Mouse (Mus musculus): ENCODE measurements around the gene Tapt1.

Tapt1 gene

DNA sequence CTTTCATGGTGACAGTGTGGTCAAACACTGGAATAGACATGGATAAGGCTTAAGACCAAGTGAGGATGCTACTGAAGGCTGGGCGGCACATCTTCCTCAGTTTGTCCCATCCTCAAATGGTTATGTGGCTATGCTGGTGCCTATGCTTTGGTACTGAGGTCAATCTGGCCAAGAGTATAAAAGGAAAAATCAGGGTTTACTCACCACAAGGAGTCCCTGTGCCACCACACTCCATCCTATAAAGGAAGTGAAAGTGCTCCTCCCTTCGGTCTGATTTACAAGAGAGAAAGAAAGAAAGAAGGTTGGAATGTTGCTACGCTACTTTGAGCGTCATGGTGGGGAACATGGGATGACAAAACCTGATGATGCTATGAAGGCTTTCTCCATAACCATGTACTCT is 27.3 kb downstream of the Tapt1 start:
- no peak for DNase-seq (ENCODE audit: low spot score in 2 of 2)

DNA sequence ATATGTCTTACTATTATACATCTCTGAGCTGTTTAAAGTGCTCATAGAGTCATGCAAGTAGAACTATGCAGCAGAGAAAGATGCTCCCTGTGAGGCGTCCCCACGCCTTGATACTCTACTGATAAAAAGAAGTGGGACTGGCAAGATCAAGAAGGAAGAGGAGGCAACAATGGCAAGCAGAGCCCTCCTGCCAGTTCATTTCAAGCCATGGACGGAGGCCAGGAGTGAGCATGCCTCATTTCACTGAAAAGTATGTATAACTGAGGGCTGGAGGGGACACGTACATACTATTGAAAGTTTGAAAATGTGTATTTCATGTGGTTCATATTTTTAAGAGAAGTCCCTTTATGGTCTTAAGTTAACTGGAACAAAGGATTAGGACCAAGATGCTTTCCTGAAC is 28.0 kb downstream of the Tapt1 start:
- DNase-seq (ENCODE audit: low spot score in 2 of 2) = no peak

DNA sequence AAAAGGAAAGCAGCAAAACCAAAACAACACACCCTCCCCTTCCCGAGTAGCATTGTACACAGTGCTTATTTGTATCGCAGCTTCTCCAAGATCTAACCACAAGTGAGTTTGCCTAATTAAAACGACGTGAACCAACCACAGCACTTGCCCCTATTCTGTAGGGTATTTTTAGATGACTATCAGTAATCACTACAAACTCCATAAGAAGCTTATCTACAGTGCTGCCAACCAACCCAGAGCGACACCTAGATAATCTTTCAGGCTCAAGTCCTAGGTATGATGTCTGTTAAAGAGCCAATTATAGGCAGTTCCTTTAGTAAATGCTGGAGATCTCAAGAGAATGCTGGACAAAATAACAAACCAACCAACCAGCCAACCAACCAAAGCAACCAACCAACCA is 28.6 kb downstream of the Tapt1 start:
- DNase-seq (ENCODE audit: low spot score in 2 of 2) = no peak

DNA sequence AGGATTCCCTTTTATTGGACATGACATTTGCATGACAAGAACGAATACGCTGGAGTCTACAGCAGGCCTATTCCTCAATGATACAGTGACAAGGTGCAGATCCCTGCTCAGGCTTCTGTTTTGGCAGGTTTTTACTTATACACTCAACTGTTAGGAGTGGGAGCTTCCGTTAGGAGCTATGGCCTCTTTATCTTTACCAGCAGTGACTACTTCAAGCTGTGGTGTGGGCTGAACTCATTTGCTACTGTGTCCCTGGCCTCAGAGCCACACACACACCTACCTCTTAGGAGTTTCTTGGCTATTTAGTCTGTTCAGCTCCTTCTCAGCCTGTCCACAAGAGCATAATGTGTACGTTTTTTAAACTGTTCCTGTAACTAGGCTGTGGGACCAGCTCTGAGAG is 30.3 kb downstream of the Tapt1 start:
- DNase-seq (ENCODE audit: low spot score in 2 of 2) = no peak

DNA sequence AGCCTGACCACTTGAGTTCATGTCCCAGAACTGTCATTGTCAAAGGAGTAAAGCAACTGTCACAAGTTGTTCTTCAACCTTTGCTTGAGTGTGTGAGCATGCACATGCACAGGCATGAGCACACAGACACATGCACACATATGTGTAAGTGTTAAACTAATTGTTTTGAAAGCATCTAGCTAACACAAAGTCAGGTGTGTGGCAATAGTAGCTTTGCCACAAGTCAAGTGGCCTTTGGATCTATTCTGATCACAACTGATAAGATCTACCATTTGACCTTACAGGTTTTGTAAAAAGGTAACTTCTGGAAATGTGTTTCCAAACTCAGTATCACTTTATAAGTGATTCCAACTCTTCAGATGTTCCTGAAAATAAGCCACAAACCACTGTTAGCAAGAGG is 39.1 kb downstream of the Tapt1 start:
- no peak for DNase-seq (ENCODE audit: low spot score in 2 of 2)

DNA sequence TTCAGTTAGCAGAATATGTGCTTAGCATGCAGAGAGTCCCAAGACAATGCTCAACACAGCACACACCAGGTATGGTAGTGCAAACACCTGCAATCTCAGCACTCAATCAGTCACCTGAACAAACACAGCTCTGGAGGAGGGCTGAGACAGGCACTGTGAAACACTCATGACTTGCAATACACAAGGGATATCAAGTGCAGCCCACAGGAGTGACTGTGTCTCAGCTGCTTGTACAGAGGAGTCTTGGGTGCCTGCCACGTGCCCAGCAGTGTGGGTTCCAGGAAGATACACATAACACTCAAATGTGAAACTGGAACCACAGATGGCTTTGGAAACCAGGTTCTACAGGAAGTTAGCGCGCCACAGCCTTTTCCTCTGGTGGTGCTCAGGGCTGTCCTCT is 44.8 kb downstream of the Tapt1 start:
- DNase-seq (ENCODE audit: low spot score in 2 of 2) = no peak

DNA sequence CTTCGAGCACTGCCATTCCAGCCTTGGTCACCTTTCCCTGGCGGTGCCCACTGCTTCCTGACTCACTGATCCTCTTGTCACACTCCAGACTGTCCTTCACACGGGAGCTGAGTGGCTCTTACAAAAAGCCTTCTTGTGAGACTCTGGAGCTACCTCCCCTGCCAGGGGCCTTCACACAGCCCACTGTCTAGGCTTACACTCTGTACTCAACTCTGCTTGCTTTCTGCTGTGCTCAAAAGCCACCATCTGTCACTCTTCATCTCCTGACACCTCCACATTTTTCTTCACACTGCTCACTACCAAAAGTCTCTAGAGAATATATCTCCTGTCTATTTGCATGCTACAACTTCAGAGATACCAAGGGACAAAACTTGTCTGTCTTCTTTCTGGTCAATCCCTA is 46.0 kb downstream of the Tapt1 start:
- no peak for DNase-seq (ENCODE audit: low spot score in 2 of 2)

DNA sequence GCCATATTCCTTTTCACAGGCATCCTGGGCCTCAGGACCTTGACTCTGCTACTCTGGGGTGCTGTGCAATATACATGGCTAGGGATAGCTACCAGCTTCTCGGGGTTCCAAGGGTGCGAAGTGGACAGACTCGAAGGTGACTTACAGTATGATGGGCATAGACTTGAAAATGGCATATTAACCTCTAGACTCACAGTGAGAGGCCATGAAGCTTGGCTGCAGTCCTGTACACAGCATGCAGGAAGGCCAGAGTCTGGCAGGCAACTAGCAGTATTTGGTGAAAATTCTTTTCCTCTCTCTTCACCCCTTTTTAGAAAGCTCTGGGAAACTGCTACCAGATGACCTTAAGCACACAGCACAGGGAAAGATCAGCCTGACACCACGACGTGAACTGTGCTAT is 52.4 kb downstream of the Tapt1 start:
- DNase-seq (ENCODE audit: low spot score in 2 of 2) = no peak

DNA sequence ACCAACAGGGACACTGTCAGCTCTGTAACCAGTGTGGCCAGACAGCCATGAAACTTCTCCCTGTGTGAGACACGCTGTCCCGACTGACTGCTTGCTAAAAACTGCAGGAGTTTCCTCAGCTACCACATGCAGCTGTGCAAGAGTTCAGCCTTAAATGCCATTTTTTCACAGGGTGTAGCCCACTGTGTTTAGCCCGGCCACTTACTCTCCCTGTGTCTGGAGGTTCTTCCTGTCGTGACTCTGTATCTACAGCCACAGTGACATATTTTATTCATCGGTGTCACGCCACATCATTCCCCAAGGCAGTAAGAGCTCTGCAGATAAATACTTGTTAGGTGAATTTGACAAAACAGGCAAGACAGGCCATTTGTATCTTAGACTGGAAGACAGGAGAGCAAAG is 59.6 kb downstream of the Tapt1 start:
- no peak for DNase-seq (ENCODE audit: low spot score in 2 of 2)

DNA sequence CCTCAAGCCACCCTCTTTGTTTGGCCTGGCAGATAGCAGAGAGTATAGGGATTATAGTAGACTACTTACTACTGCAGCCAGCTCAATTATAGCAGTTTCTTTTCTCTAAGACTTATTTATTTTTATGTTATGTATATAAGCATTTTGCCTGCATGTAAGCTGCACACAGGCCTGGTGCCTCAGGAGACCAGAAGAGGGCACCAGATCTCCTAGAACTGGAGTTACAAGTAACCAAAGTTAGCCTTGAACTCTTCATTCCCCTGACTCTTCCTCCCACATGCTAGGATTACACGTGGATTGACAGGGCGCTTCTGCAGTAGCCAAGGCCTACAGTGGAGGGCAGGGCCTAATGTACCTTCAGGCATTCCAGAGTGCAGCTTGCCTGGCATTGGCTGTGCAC is 60.6 kb downstream of the Tapt1 start:
- DNase-seq (ENCODE audit: low spot score in 2 of 2) = no peak

DNA sequence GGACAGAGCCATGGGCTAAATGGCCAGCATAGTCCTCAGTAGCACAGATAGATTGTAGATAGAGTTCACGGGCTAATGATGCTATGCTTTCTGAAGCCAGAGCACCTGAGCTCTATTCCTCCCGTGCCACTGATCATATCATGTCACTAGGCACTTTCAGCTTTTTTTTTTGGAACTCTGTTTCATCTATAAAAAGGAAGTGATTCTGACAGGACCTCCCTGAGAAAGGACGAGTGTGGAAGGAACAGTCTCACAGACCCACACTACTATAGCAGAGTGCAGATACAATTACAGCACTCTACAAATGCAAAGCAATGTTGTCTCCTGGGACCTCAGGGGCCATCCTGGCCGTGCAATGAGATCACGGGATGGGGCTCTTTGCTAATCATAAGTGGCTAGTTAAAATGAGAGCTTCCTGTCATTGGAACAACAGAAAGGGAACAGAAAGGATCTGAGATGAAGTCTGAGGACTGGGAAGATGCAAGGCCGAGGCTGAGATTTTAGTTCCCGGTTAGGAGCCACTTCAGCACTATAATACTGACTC is 62.1 kb downstream of the Tapt1 start:
- no peak for DNase-seq (ENCODE audit: low spot score in 2 of 2)

DNA sequence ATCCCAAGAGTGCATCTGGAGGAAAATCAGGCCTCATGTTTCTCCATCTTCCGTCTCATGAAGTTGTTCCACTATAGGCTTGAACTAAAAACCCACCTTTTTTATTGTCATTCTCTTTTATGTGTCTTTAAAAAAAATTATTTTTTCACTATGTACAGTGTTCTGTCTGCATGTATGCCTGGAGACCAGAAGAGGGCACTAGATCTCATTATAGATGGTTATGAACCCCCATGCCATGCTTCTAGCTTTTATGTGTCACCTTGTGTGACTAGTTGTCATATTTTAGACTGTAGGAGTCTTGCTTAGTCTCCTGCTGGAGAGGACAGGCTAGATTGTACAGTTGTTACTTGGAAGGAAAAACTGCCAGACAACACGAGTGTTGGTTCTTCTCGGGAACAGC is 63.1 kb downstream of the Tapt1 start:
- DNase-seq (ENCODE audit: low spot score in 2 of 2) = no peak

DNA sequence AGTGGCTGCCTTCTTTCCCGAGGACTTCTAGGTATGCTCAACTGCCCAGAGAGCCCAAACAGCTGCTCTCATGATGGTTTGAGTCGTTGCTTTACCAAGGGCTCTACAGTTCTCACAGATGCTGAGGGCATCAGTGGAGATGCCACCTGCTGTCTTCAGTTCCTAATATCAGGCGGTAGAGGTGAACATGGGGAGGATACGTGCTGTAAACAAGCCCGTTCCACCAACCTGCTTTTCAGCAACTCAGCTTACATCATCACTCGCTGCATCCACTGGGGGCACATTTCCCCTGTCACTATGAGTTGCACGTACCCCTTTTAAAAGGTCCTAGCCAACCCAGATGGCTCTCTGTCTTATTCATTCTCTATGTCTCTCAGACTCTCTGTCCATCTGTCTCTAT is 63.6 kb downstream of the Tapt1 start:
- DNase-seq (ENCODE audit: low spot score in 2 of 2) = no peak

DNA sequence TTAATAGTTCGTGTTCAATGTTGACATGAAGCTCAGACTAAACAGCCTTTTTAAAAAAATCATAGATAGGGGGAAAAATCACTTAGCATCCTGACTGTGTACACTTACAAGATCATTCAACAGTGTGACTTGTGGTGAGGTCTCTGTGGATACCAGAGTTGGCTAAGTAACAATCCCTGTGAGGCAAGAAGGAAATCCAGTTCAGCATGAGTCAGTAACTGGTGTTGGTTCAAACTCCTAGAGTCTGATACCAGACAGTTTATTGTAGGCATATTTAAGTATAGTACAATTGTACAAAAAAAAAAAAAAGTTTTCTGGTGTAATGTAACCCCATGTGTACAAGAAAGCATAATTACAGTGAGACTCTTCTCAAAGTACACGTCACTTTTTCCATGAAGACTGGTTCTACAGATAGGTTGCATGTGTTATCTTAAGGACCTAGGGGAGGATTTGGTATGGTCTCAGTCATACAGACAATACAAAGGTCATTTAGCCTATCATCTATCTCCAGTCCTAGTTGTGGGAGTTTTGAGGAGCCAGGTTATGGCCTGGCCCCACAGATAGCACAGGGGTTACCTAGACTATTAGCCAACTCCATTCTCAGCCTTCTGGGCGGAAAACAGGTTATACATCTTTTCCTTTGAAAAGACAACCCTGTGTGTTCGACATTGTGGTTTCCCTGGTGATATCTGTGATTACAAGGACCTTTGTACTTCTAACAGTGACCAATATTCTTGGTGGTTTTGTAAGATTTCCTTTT is 66.6 kb downstream of the Tapt1 start:
- no peak for DNase-seq (ENCODE audit: low spot score in 2 of 2)

DNA sequence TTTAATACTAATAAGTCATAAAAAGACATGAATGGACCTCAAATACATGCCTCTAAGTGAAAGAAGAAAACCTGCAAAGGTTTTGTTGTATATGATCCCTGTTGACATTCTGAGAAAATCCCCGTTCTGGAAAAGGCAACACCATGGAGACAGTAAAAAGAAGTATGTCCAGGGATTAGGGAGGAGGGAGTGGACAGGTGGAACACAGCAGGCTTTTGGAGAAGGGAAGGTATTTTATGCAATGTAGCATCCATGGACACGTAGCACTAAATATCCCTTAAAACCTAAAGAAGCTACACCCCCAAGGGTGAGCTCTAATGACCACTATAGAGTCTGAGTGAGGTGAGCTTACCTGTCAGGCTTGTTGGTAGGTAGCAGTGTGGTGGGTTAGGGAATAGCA is 67.2 kb downstream of the Tapt1 start:
- DNase-seq (ENCODE audit: low spot score in 2 of 2) = no peak

DNA sequence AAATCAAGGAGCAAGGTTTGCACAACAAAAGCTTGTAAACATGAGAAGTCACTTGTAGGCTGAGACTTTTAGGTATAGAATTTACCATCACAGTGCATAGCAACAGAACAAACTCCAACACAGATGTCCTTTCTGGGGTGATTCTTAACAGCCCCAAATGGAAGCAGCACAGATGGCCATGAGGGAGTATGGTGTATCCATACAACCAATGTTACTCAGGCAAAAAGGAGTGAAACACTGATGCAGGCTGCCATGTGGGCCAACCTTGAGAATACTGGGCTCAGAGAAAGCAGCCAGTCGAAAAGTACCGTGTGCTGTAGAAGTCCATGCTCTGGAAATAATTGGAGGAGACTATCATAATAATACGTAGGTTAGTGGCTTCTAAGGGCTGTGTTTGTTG is 68.0 kb downstream of the Tapt1 start:
- DNase-seq (ENCODE audit: low spot score in 2 of 2) = no peak

DNA sequence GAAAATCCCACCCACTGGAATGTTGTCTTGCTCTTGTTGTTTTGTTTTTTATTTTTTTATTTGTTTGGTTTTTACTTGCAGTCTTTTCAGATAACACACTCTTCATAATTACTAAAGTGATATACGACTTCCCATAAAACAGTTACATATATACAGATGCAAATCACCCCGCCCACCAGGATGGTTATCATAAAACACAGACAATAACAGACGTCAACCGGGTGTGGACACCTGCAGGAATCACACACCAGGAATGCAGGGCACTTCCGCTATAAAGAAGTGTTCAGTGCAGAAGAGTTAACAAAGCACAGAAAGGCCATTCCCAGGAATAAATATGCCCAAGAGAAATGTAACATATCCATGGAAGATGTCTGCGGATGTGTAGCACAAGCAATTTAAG is 68.7 kb downstream of the Tapt1 start:
- no peak for DNase-seq (ENCODE audit: low spot score in 2 of 2)

DNA sequence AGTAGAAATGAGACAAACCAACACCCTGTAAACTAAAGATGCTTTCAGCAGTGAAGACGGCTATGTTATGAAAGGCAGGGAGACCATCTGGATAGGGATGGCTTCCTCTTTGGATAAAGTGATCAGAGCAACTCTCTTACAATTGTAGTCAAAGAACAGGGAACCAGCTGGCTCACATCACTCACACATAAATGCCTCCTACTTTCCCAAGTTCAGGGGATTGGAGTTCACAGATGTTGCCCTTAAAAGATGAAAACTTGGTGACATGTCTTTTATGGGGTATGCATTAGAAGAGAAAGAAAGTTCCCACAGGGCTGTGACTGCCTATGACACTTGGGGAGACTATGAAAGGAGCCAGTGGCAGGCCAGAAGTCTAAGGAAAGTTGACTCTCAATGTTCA is 73.4 kb downstream of the Tapt1 start:
- DNase-seq (ENCODE audit: low spot score in 2 of 2) = no peak

DNA sequence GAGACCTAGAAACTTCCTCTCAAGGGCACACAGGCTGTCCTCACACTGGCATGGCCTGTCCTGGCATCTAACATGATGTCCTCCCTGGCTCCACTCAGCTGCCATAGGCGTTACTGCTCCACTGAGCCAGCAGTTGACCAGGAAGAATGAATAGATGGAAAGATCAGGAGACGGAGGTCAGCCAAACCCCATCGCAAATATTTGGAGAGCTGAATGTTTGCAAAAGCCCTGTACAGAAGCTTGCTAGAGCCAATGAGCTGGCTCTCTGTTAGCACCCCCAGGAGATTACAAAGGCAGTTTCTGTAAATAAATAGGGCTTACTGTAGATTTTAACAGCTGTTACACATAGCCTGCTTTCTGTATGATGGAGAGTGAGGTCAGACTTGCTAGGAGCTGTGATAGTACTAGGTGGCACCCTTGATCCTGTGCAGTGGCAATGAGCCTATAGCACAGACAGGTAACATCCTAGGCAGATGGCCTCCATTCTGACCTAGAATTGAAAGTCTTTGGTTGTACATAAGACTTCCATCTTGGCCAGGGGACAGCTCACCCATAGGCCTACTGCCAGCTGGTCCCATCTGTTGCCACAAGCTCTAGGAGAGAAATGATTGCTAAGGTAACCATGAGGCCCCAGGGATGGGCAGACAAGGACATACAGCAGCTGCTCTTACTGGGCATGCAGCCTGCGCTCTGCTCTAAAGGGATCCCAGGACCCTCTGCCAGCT is 74.9 kb downstream of the Tapt1 start:
- no peak for DNase-seq (ENCODE audit: low spot score in 2 of 2)

DNA sequence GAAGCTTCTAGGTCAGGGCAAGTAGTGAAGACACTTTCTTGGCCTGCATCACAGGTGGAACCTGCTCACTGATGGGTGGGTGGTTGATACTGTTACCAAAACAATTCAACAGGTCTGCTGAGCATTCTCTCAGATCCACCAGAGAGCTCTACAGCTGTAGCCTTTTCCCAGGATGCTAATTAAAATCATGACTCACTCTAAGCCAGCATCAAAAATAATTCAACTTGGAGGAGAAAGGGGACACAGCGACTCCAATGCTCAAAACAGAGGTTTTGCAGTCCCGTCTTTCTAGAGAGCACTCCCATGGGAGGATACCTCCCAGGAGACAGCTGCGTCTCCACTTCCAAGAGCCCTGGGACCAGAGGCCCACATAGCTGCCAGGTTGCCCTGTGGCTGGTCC is 78.7 kb downstream of the Tapt1 start:
- DNase-seq (ENCODE audit: low spot score in 2 of 2) = no peak

DNA sequence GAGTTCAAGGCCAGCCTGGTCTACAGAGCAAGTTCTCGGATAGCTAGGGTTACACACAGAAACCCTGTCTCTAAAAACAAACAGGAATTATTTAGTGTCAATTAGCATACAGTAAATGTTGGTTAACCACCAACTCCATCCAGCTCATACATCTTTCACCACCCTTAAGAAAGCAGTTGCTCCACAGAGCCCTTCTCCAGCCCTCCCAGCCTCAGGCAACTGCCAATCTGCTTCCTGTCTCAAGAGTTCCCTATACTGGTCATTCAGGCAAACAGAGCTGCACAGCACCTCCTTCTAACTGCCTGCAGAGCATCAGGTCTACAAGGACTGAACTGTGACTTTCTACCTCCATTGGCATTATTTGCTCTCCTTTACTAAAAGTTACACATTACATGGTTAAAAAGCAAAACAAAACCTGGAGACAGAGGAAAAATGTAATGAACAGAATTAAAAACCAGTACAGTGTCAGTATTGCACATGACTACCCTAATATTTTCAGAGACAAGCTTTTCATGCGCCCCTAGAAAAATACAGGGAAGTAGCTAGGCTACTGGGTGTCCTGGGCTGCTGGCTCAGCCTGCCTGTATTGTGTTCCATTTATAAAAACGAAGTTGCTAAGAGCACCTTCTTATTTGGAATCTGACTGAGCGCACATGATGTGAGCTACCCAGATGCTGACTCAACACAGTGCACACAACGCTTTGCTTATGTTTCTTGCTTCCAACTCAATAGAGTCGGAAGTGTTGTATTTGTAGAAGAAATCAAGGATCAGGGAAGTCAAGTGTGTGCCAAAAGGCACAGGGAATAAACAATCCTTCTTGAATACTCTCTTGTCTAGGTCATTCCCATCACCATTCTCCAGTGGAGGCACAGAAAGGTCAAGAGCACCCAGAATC is 79.7 kb downstream of the Tapt1 start:
- no peak for DNase-seq (ENCODE audit: low spot score in 2 of 2)

DNA sequence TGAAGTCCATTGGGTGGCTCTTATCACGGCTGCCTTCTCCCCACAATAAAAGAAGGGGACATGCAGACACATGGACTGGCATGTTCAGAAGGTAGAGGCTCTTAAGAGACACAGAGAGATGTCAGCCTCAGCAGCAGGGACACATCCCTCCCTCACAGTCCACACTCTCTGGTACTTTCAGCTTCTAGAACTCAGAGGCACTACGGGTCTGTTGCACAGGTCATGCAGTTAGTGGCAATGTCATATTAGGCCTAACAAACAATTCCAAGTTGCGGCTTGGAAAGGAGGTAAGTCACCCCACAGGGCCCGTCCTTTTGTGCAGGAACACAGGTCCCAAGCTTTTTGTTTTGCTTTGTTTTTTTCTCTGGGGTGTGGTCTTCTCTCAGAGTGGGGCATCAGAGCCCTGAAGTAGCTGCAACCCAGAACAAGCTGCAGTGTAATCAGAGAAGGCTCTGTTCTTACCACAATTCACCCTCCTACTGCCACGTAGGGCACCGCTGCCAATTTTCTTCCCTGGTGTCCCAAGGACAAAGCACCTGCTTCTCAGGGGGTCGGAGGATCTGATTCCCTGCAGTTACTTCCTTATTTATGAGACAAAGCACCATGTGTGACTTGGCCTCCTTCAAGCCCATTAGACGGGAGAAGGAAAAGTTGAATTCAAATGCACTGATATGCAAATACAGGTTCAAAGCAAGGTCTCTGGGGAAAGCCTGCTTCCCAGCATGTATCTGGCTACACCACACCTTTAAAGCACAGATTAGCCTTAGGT is 82.8 kb downstream of the Tapt1 start:
- DNase-seq (ENCODE audit: low spot score in 2 of 2) = no peak
